In genomic region chr15:9074671-9075070, GRCm38 (mm10) we compare ENCODE assay signal across 9 mouse cellular contexts. TPM values are rescaled to one million over a fixed set of nuclear protein-coding genes. Genes with fewer than 3 reads are reported as not detected.
DNase-seq lines count a peak whose midpoint lies in the region; ATAC-seq and TF ChIP-seq lines count a peak whose summit lies in the region.
"Had no signal": no experiment of that assay in that cellular context is flagged by ENCODE, and none has a peak within 500 bp of the region (broad histone marks: within the 10 kb centered on the region; RNA-seq: fewer than 3 reads in every experiment).

No protein-coding gene starts in this region.

- no peak overlapping the region for H3K9ac ChIP-seq in forebrain, embryonic 12.5 days
- H3K9ac ChIP-seq in liver, postnatal 0 days (replicated peaks), result peak overlapping the region; percentile 99
- no peak overlapping the region for H3K9ac ChIP-seq in midbrain, embryonic 11.5 days (ENCODE audit: low read length)

- H3K27me3 ChIP-seq in forebrain, embryonic 10.5 days (ENCODE audit: poor library complexity, severe bottlenecking), result no peaks in the 10 kb centered on the region
- H3K27me3 ChIP-seq in forebrain, embryonic 12.5 days, result no peaks in the 10 kb centered on the region
- H3K27me3 ChIP-seq in liver, postnatal 0 days (ENCODE audit: insufficient read depth, low read length), result no peaks in the 10 kb centered on the region
- H3K27me3 ChIP-seq in midbrain, embryonic 11.5 days (ENCODE audit: control insufficient read depth, insufficient read depth, low read length), result no peaks in the 10 kb centered on the region
- H3K27me3 ChIP-seq: CH12.LX had no signal

- no peak for ATAC-seq in forebrain, embryonic 12.5 days (ENCODE audit: low FRiP score)
- ATAC-seq in hematopoietic stem cell, adult 5-6 weeks (replicated peaks in 1 of 2; ENCODE audit: insufficient read depth in 1 of 2, low FRiP score in 2 of 2, low TSS enrichment in 1 of 2, low read depth in 1 of 2, poor library complexity in 2 of 2, severe bottlenecking in 2 of 2), result peak; percentile 8 to 30; a peak in 1 of 4 replicates
- peak; percentile 55 for ATAC-seq in liver, postnatal 0 days
- no peak for ATAC-seq in midbrain, embryonic 11.5 days (ENCODE audit: low FRiP score)

- H3K27ac ChIP-seq in forebrain, embryonic 10.5 days, result 0 out of 2 replicates have a peak overlapping the region, but pooled peaks have one; percentile 9
- no peak overlapping the region for H3K27ac ChIP-seq in forebrain, embryonic 12.5 days
- peak overlapping the region; percentile 18; the same call in 1 of the 2 replicates for H3K27ac ChIP-seq in bone marrow, adult 2 months (ENCODE audit: control insufficient read depth, insufficient read depth, low read depth, low read length, poor library complexity)
- H3K27ac ChIP-seq in liver, postnatal 0 days (ENCODE audit: low read depth), result peak overlapping the region; percentile 99
- no peak overlapping the region for H3K27ac ChIP-seq in midbrain, embryonic 11.5 days (ENCODE audit: low read depth, low read length)

- TF ChIP-seq EP300 in liver, postnatal 0 days (IDR thresholded peaks at IDR 0.05; ENCODE audit: low read depth), result peak; percentile 98

- 22% methylated on average over 4 of the region's 4 CpGs for WGBS in forebrain, embryonic 10.5 days
- 19% methylated on average over 4 of the region's 4 CpGs for WGBS in forebrain, embryonic 12.5 days
- 23% methylated on average over 4 of the region's 4 CpGs for WGBS in bone marrow, adult 2 months
- 15% methylated on average over 4 of the region's 4 CpGs for WGBS in liver, postnatal 0 days (ENCODE audit: insufficient replicate concordance)
- 20% methylated on average over 4 of the region's 4 CpGs for WGBS in midbrain, embryonic 11.5 days

- peaks cover 64% of the 10 kb centered on the region for H3K4me1 ChIP-seq in forebrain, embryonic 10.5 days
- peaks cover 47% of the 10 kb centered on the region for H3K4me1 ChIP-seq in forebrain, embryonic 12.5 days
- H3K4me1 ChIP-seq in bone marrow, adult 2 months (ENCODE audit: control insufficient read depth, insufficient read depth, low read length), result peaks cover 2% of the 10 kb centered on the region
- peaks cover 44% of the 10 kb centered on the region for H3K4me1 ChIP-seq in liver, postnatal 0 days (ENCODE audit: insufficient read depth)
- H3K4me1 ChIP-seq in midbrain, embryonic 11.5 days (ENCODE audit: control insufficient read depth, insufficient read depth, low read length), result peaks cover 39% of the 10 kb centered on the region

- DNase-seq in forebrain, embryonic 10.5 days (ENCODE audit: extremely low spot score, low spot score), result no peak
- peak; percentile 84 for DNase-seq in liver, postnatal 0 days
- DNase-seq in cerebellum, adult 9-11 months, result no peak
- no peak for DNase-seq in midbrain, embryonic 11.5 days (ENCODE audit: low spot score, missing footprints)
- DNase-seq in layer of hippocampus, postnatal 14 days (ENCODE audit: low spot score in 2 of 2), result no peak

- H3K4me2 ChIP-seq in forebrain, embryonic 12.5 days, result no peak overlapping the region
- H3K4me2 ChIP-seq in liver, postnatal 0 days (ENCODE audit: low read depth, low read length), result peak overlapping the region; percentile 82
- H3K4me2 ChIP-seq in midbrain, embryonic 11.5 days, result no peak overlapping the region

- no peak overlapping the region for H3K4me3 ChIP-seq in forebrain, embryonic 10.5 days
- no peak overlapping the region for H3K4me3 ChIP-seq in forebrain, embryonic 12.5 days (replicated peaks)
- H3K4me3 ChIP-seq in bone marrow, adult 2 months (replicated peaks; ENCODE audit: control insufficient read depth, low read depth, low read length), result no peak overlapping the region
- peak overlapping the region; percentile 80 for H3K4me3 ChIP-seq in liver, postnatal 0 days (ENCODE audit: low read depth, low read length)
- no peak overlapping the region for H3K4me3 ChIP-seq in midbrain, embryonic 11.5 days (ENCODE audit: low read depth, low read length)

- no peak for TF ChIP-seq CTCF in bone marrow, adult 2 months (IDR thresholded peaks at IDR 0.05; ENCODE audit: control insufficient read depth, insufficient read depth, low read length)
- no peak for TF ChIP-seq CTCF in liver, postnatal 0 days (IDR thresholded peaks at IDR 0.05; ENCODE audit: low read depth)

- TF ChIP-seq POLR2A in bone marrow, adult 2 months (IDR thresholded peaks at IDR 0.05; ENCODE audit: borderline replicate concordance, control insufficient read depth, low read depth, low read length), result no peak

- no peaks in the 10 kb centered on the region for H3K9me3 ChIP-seq in forebrain, embryonic 10.5 days
- no peaks in the 10 kb centered on the region for H3K9me3 ChIP-seq in forebrain, embryonic 12.5 days
- no peaks in the 10 kb centered on the region for H3K9me3 ChIP-seq in liver, postnatal 0 days (ENCODE audit: low read length)
- no peaks in the 10 kb centered on the region for H3K9me3 ChIP-seq in midbrain, embryonic 11.5 days (ENCODE audit: control insufficient read depth, low read length)

- peaks cover 4% of the 10 kb centered on the region; the same call in 1 of the 2 replicates for H3K36me3 ChIP-seq in forebrain, embryonic 10.5 days (replicated peaks)
- no peaks in the 10 kb centered on the region for H3K36me3 ChIP-seq in forebrain, embryonic 12.5 days (replicated peaks)
- 0 out of 2 replicates have a peak, but pooled peaks cover 4% of the 10 kb centered on the region for H3K36me3 ChIP-seq in liver, postnatal 0 days (replicated peaks; ENCODE audit: insufficient read depth, low read length)
- H3K36me3 ChIP-seq in midbrain, embryonic 11.5 days (ENCODE audit: control insufficient read depth, insufficient read depth, low read length), result no peaks in the 10 kb centered on the region

RNA-seq across cellular contexts. Expression of gene Nadk2, which starts 3.6 kb away (rescaled TPM):
- polyA plus RNA-seq in forebrain, embryonic 10.5 days (2016; fragmentation: Nextera tagmentation; extraction: Ambion mirVana), result 30.1 and 30.4 TPM in 2 replicates
- 32.0 and 34.9 TPM in 2 replicates for polyA plus RNA-seq in forebrain, embryonic 12.5 days (2016; fragmentation: Nextera tagmentation; extraction: Ambion mirVana)
- polyA plus RNA-seq in bone marrow, adult 2 months (2011; ENCODE audit: insufficient read depth, insufficient read length, low replicate concordance, missing spikeins), result 57.6 and 70.0 TPM in 2 replicates
- 71.3 and 80.0 TPM in 2 replicates for total RNA-seq in hematopoietic stem cell, adult 5-6 weeks (2017)
- 57.6 and 59.0 TPM in 2 replicates for polyA plus RNA-seq in liver, postnatal 0 days (2015; fragmentation: Nextera tagmentation; extraction: Ambion mirVana)
- polyA plus RNA-seq in midbrain, embryonic 11.5 days (2014; fragmentation: Nextera tagmentation; extraction: Ambion mirVana), result 36.8 and 43.6 TPM in 2 replicates
- 10 to 100 TPM; 51.6 to 51.7 TPM for total RNA-seq in layer of hippocampus, postnatal 14 days (2021)

Comparison
In these comparisons a context has a peak if more than half of its experiments do, and no peak if none do; other contexts are left out.
1. H3K27ac ChIP-seq: peak in forebrain, embryonic 10.5 days (single experiment), bone marrow, adult 2 months (single experiment) and liver, postnatal 0 days (single experiment); none in forebrain, embryonic 12.5 days (single experiment) and midbrain, embryonic 11.5 days (single experiment).
2. ATAC-seq: peak in hematopoietic stem cell, adult 5-6 weeks (2 of 2) and liver, postnatal 0 days (single experiment); none in forebrain, embryonic 12.5 days (single experiment) and midbrain, embryonic 11.5 days (single experiment).